Mouse (Mus musculus) hindbrain, embryonic 10.5 days (tissue): ENCODE measurements around the gene Tbx5. TPM values are rescaled to one million over a fixed set of nuclear protein-coding genes. Genes with fewer than 3 reads are reported as not detected.

Source experiments
- polyA plus RNA-seq: library from polyadenylated mRNA; unstranded; fragments of >200 nt; fragmentation: Nextera tagmentation; extraction: Ambion mirVana; gene quantifications from 2 replicates; pipeline ENCODE4 v1.2.1, GENCODE M21; 2016

The Tbx5 gene
- polyA plus RNA-seq, 1 experiment from 2014 or later: not detected

Other genes starting within 250 kb of the Tbx5 start
- gene Tbx3, start 162.0 kb upstream of the Tbx5 start, polyA plus RNA-seq: 5.8 and 13.0 TPM in 2 replicates